Mouse (Mus musculus): Measurements from ENCODE around the gene Agpat4. TPM values are rescaled to one million over a fixed set of nuclear protein-coding genes. Genes with fewer than 3 reads are reported as not detected.

Gene Agpat4
- total and polyA plus RNA-seq, 2 experiments from 2014 or later = 53.6 to 56.6 TPM

DNA sequence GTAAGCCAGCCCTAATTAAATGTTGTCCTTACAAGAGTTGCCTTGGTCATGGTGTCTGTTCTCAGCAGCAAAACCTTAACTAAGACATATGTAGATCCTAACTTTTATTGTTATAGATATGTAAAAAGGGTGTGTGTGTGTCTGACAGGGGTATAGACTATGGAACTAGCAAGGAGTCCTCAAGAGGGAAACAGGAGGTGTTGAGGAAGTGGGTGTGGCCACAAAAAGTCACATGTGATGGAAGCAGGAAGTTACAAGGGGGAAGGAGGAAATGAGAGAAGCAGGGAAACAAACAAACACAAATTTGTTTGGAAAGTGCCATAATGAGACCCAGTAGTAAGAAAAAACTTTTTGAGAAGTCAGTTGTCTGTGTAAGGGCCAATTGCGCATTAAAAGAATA, 24.5 kb upstream of the Agpat4 start:
- Histone ChIP-seq H3K4me2 (ENCODE audit: low read depth, low read length) (no peak overlapping the region), H3K4me3 (ENCODE audit: low read length) (no peak overlapping the region), H3K27ac (no peak overlapping the region), H3K27me3 (ENCODE audit: insufficient read depth, low read length) (no peaks in the 10 kb centered on the region), H3K9ac (replicated peaks; ENCODE audit: low read length) (no peak overlapping the region), H3K36me3 (ENCODE audit: insufficient read depth, low read length) (no peaks in the 10 kb centered on the region), H3K9me3 (ENCODE audit: low read length) (no peaks in the 10 kb centered on the region), H3K4me1 (ENCODE audit: insufficient read depth, low read length) (no peaks in the 10 kb centered on the region)
- 100% methylated on average over 1 of the region's 1 CpGs for WGBS
- no peak for TF ChIP-seq CTCF (IDR thresholded peaks at IDR 0.05; ENCODE audit: low read depth)
- ATAC-seq (no peak), DNase-seq (ENCODE audit: low spot score) (no peak)

DNA sequence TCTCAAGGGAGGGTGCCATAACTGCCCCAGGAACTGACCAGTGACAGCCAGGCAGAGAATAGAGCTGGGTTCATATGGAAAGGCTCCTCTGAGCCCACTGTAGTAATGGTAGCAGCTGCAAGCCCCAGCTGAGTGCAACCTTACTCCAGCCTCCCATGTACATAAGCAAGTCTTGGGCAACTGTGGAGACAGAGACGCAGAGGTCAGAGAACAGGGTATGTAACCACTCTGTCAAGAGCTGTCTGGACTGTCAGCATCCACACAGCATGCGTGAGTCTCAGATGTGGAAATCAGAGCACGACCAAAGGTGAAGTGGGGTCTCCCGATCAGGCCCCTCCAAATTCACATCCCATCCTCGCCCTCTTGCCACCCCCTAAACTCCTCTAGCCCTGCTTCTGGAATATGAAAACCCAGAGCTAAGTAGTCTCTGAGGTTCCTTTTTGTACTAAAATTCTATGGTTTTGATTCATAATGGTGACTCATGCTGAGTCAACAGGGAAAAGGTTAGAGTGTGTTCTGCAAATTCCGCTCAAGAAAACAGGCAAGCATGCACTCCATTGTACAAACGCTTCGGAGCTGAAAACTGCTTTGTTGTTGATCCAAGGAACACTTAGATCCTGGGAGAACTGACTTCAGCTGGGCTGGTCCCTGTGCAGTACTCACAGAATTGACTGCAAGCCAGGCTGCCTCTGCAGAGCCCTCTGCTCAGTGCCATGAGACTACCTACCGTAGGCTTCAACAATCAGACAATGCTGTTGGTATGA, 23.5 kb upstream of the Agpat4 start:
- H3K27me3 ChIP-seq (ENCODE audit: insufficient read depth, low read length) = no peaks in the 10 kb centered on the region
- DNase-seq (ENCODE audit: low spot score) (peak; percentile 18), ATAC-seq (no peak)
- no peak overlapping the region for H3K4me3 ChIP-seq (ENCODE audit: low read length)
- peak overlapping the region; percentile 15; the same call in 1 of the 2 replicates for H3K27ac ChIP-seq
- WGBS = 67% methylated on average over 9 of the region's 9 CpGs
- no peaks in the 10 kb centered on the region for H3K4me1 ChIP-seq (ENCODE audit: insufficient read depth, low read length)
- TF ChIP-seq CTCF (IDR thresholded peaks at IDR 0.05; ENCODE audit: low read depth) = no peak
- H3K36me3 ChIP-seq (ENCODE audit: insufficient read depth, low read length) = no peaks in the 10 kb centered on the region
- no peak overlapping the region for H3K4me2 ChIP-seq (ENCODE audit: low read depth, low read length)
- no peak overlapping the region for H3K9ac ChIP-seq (replicated peaks; ENCODE audit: low read length)
- no peaks in the 10 kb centered on the region for H3K9me3 ChIP-seq (ENCODE audit: low read length)

DNA sequence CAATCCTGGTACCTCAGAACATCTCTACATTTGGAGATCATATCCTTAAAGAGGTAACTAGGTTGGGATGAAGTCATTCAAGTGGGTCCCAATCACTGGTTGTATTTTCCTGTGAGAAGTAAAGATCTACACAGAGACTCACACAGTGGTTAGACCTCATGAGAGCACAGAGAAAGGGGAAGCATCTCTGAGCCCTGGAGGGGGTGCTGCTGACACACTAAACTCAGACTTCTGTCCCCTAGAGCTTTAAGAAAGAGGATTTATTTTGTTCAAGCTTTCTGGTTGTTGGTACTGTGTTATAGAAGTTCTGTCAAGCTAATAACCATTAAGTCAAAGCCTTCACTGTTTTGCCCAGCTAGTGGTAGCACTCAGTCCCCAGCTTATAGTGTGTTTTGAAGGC, 19.1 kb upstream of the Agpat4 start:
- H3K27me3 ChIP-seq (ENCODE audit: insufficient read depth, low read length) = no peaks in the 10 kb centered on the region
- no peak for DNase-seq (ENCODE audit: low spot score)
- no peaks in the 10 kb centered on the region for H3K9me3 ChIP-seq (ENCODE audit: low read length)
- H3K27ac ChIP-seq = no peak overlapping the region
- ATAC-seq = no peak
- H3K4me1 ChIP-seq (ENCODE audit: insufficient read depth, low read length) = no peaks in the 10 kb centered on the region
- H3K4me2 ChIP-seq (ENCODE audit: low read depth, low read length) = no peak overlapping the region
- no peak overlapping the region for H3K4me3 ChIP-seq (ENCODE audit: low read length)
- no peak overlapping the region for H3K9ac ChIP-seq (replicated peaks; ENCODE audit: low read length)
- no peaks in the 10 kb centered on the region for H3K36me3 ChIP-seq (ENCODE audit: insufficient read depth, low read length)
- TF ChIP-seq CTCF (IDR thresholded peaks at IDR 0.05; ENCODE audit: low read depth) = no peak

DNA sequence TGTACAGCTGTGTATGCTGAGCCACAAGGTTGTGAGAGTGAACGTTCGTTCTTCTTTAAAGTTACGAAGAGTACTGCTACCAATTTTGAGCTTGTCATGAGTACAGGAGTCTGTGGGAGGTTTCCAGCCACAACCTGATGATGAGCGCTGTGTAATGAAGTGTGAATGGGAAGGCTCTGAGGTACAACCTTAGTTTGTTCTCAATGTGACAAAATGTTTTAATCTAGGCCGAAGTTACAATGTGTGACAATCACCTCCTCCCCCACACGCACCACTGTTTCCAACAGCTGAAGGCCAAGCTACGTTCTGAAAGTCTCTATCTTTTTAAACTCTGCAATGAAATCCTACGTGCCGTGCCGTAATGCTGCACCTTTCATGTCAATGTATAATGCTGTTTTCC, 16.2 kb upstream of the Agpat4 start:
- Histone ChIP-seq H3K9me3 (ENCODE audit: low read length) (no peaks in the 10 kb centered on the region), H3K27ac (no peak overlapping the region), H3K36me3 (ENCODE audit: insufficient read depth, low read length) (no peaks in the 10 kb centered on the region), H3K4me2 (ENCODE audit: low read depth, low read length) (no peak overlapping the region), H3K9ac (replicated peaks; ENCODE audit: low read length) (no peak overlapping the region), H3K4me3 (ENCODE audit: low read length) (no peak overlapping the region), H3K4me1 (ENCODE audit: insufficient read depth, low read length) (no peaks in the 10 kb centered on the region), H3K27me3 (ENCODE audit: insufficient read depth, low read length) (no peaks in the 10 kb centered on the region)
- WGBS = 94% methylated on average over 10 of the region's 10 CpGs
- ATAC-seq = no peak
- no peak for DNase-seq (ENCODE audit: low spot score)
- TF ChIP-seq CTCF (IDR thresholded peaks at IDR 0.05; ENCODE audit: low read depth) = no peak

DNA sequence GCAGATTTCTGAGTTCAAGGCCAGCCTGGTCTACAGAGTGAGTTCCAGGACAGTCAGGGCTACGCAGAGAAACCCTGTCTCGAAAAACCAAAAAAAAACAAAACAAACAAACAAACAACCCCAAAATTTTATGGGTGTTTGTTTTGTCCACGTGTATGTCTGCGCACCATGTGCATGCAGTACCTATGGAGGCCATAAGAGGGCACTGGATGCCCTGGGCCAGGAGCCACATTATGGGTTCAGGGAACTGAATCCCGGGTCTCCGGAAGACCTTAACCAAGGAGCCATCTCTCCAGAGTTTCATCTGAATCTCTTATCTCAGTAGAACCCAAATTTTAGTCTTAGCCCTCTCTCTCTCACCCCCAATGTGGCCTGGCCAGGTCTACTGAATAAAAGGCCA, 14.7 kb upstream of the Agpat4 start:
- Histone ChIP-seq H3K27ac (no peak overlapping the region), H3K4me2 (ENCODE audit: low read depth, low read length) (no peak overlapping the region), H3K36me3 (ENCODE audit: insufficient read depth, low read length) (no peaks in the 10 kb centered on the region), H3K9ac (replicated peaks; ENCODE audit: low read length) (no peak overlapping the region), H3K9me3 (ENCODE audit: low read length) (no peaks in the 10 kb centered on the region), H3K27me3 (ENCODE audit: insufficient read depth, low read length) (no peaks in the 10 kb centered on the region), H3K4me3 (ENCODE audit: low read length) (no peak overlapping the region), H3K4me1 (ENCODE audit: insufficient read depth, low read length) (no peaks in the 10 kb centered on the region)
- TF ChIP-seq CTCF (IDR thresholded peaks at IDR 0.05; ENCODE audit: low read depth) = peak; percentile 38; the same call in 1 of the 2 replicates
- ATAC-seq (no peak), DNase-seq (ENCODE audit: low spot score) (no peak)
- WGBS = 85% methylated on average over 6 of the region's 6 CpGs

DNA sequence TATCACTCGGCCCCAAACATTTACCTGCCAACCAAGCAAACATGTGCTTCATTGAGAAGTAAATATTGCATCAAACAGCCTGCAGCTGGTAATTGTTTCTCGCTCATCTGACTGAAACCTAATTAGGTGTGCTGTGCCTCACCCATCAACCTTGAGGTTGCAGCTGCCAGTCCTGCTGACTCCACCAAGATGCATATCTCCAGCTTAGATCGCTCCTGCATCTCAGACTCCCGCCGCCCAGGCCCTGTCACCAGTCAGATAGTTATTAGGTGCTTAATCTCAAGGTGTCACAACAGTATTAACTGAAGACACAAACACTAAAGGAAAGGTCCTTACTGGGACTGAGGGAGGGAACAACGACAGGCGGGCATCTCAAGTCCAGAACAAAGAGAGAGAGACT, 14.3 kb upstream of the Agpat4 start:
- Histone ChIP-seq H3K27ac (no peak overlapping the region), H3K4me1 (ENCODE audit: insufficient read depth, low read length) (no peaks in the 10 kb centered on the region), H3K36me3 (ENCODE audit: insufficient read depth, low read length) (no peaks in the 10 kb centered on the region), H3K4me3 (ENCODE audit: low read length) (no peak overlapping the region), H3K9me3 (ENCODE audit: low read length) (no peaks in the 10 kb centered on the region), H3K9ac (replicated peaks; ENCODE audit: low read length) (no peak overlapping the region), H3K27me3 (ENCODE audit: insufficient read depth, low read length) (no peaks in the 10 kb centered on the region), H3K4me2 (ENCODE audit: low read depth, low read length) (no peak overlapping the region)
- WGBS = 86% methylated on average over 7 of the region's 7 CpGs
- DNase-seq (ENCODE audit: low spot score) (no peak), ATAC-seq (no peak)
- TF ChIP-seq CTCF (IDR thresholded peaks at IDR 0.05; ENCODE audit: low read depth) = no peak

DNA sequence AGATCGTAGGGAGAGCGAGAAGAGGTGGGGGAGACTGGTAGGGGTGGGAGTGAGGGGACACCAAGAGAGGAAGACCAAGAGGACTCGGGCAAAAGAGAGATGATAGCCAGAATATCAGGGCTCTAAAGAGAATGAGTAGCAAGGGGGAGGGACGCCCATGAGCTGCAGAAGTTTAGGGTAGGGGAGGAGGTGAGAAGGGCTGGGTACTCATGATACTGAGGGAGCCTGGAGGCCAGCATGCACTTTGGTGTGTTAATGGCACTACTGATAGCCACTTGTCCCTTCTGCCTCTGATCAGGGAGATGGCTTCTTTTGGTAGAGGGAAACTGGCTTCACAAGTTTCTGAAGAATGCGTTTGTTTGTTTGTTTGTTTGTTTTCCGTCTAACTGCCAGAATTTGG, 13.8 kb upstream of the Agpat4 start:
- no peak overlapping the region for H3K9ac ChIP-seq (replicated peaks; ENCODE audit: low read length)
- no peaks in the 10 kb centered on the region for H3K9me3 ChIP-seq (ENCODE audit: low read length)
- H3K27ac ChIP-seq = no peak overlapping the region
- H3K4me3 ChIP-seq (ENCODE audit: low read length) = no peak overlapping the region
- no peaks in the 10 kb centered on the region for H3K36me3 ChIP-seq (ENCODE audit: insufficient read depth, low read length)
- H3K27me3 ChIP-seq (ENCODE audit: insufficient read depth, low read length) = no peaks in the 10 kb centered on the region
- ATAC-seq (no peak), DNase-seq (ENCODE audit: low spot score) (no peak)
- H3K4me1 ChIP-seq (ENCODE audit: insufficient read depth, low read length) = no peaks in the 10 kb centered on the region
- 93% methylated on average over 6 of the region's 6 CpGs for WGBS
- TF ChIP-seq CTCF (IDR thresholded peaks at IDR 0.05; ENCODE audit: low read depth) = no peak
- no peak overlapping the region for H3K4me2 ChIP-seq (ENCODE audit: low read depth, low read length)

All from hindbrain, postnatal 0 days (tissue).